ENCODE assay signal across 31 mouse cellular contexts in the genomic region with DNA sequence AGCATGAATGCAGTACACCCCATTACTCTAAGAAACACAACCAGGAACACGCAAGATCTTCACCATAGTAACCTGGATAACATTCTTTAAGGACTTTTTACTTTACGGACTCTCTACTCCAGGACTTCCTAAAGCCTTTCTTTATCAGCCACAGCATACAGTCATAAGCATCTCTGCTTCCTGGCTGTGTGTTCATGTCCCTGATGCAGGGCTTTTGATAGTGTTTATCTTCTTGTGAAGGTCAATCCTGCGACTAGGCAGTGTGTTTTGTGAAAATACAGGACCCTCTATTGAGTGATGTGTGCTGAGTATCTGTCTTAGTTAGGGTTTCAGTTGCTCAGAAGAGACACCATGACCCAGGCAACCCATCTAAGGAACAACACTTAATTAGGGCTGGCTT.
DNase-seq lines count a peak whose midpoint lies in the region; ATAC-seq lines count a peak whose summit lies in the region.
"Had no signal": no experiment of that assay in that cellular context is flagged by ENCODE, and none has a peak within 500 bp of the region (broad histone marks: within the 10 kb centered on the region; RNA-seq: fewer than 3 reads in every experiment).

No protein-coding gene starts in this region.

- 64% methylated on average over 3 of the region's 3 CpGs for WGBS in heart, embryonic 10.5 days

- H3K9me3 ChIP-seq in heart, embryonic 10.5 days: no peaks in the 10 kb centered on the region
- H3K9me3 ChIP-seq in megakaryocyte, embryonic 14.5 days: no peaks in the 10 kb centered on the region
- H3K9me3 ChIP-seq: forebrain, embryonic 10.5 days; forebrain, embryonic 13.5 days; G1E; heart, embryonic 12.5 days; heart, embryonic 15.5 days; hindbrain, embryonic 10.5 days; hindbrain, embryonic 13.5 days had no signal

- H3K27me3 ChIP-seq in heart, embryonic 10.5 days (ENCODE audit: insufficient read depth, poor library complexity, severe bottlenecking): no peaks in the 10 kb centered on the region
- H3K27me3 ChIP-seq in megakaryocyte, embryonic 14.5 days (replicated peaks): no peaks in the 10 kb centered on the region
- H3K27me3 ChIP-seq: CH12.LX; forebrain, embryonic 13.5 days; heart, embryonic 12.5 days; heart, embryonic 15.5 days; hindbrain, embryonic 13.5 days; Patski had no signal

- no peak for ATAC-seq in megakaryocyte, adult 5-6 weeks (ENCODE audit: poor library complexity, severe bottlenecking)
- peak; percentile 45; the same call in 1 of the 2 replicates for ATAC-seq in common myeloid progenitor, adult 5-6 weeks (replicated peaks; ENCODE audit: low read depth, poor library complexity, severe bottlenecking)
- ATAC-seq: forebrain, embryonic 13.5 days; forebrain, embryonic 16.5 days; hindbrain, embryonic 16.5 days; inflammation-experienced regulatory T-cells, adult 6 months; intestine, embryonic 16.5 days; Patski had no signal

- H3K36me3 ChIP-seq in heart, embryonic 10.5 days: peaks cover 9% of the 10 kb centered on the region
- H3K36me3 ChIP-seq in megakaryocyte, embryonic 14.5 days (replicated peaks; ENCODE audit: low read length): peaks cover 86% of the 10 kb centered on the region

- no peak overlapping the region for H3K4me3 ChIP-seq in heart, embryonic 10.5 days
- H3K4me3 ChIP-seq in megakaryocyte, embryonic 14.5 days (replicated peaks): peak overlapping the region; percentile 59
- H3K4me3 ChIP-seq: forebrain, embryonic 10.5 days; forebrain, embryonic 13.5 days; heart, embryonic 12.5 days; heart, embryonic 15.5 days; hindbrain, embryonic 10.5 days; hindbrain, embryonic 13.5 days had no signal

- no peak overlapping the region for H3K27ac ChIP-seq in heart, embryonic 10.5 days
- H3K27ac ChIP-seq: forebrain, embryonic 10.5 days; forebrain, embryonic 13.5 days; heart, embryonic 15.5 days; hindbrain, embryonic 10.5 days; hindbrain, embryonic 13.5 days had no signal

- no peaks in the 10 kb centered on the region for H3K4me1 ChIP-seq in heart, embryonic 10.5 days
- peaks cover 51% of the 10 kb centered on the region for H3K4me1 ChIP-seq in megakaryocyte, embryonic 14.5 days
- H3K4me1 ChIP-seq: forebrain, embryonic 10.5 days; forebrain, embryonic 13.5 days; hindbrain, embryonic 10.5 days; hindbrain, embryonic 13.5 days had no signal

- DNase-seq in heart, adult 11 months: peak; percentile 49
- DNase-seq in heart, embryonic 10.5 days (ENCODE audit: low spot score): no peak
- no peak for DNase-seq in cerebellum, postnatal 10 days
- no peak for DNase-seq in Muller cell, postnatal 12 days (ENCODE audit: inconsistent ontology term)
- DNase-seq in adrenal gland, adult (ENCODE audit: inconsistent age in 2 of 2, low spot score in 1 of 2): no peak
- DNase-seq: adrenal gland, adult 8-10 months; adrenal gland, postnatal 25 days; B cell, adult 2 months; cerebellum, adult 18-20 months; cerebellum, adult 9-11 months; cerebellum, postnatal 36 days; gastrocnemius, postnatal 10 days; gastrocnemius, postnatal 36 days; heart, postnatal 10 days; heart, postnatal 36 days had no signal
